Mouse (Mus musculus) testis, postnatal 10 days (tissue): Measurements from ENCODE around the gene Plac9a.

Experiments
- DNase-seq: peaks from one replicate; pipeline ENCODE4 v3.0.0; 2021; ENCODE audit warnings: low spot score

The Plac9a gene

GRCm38 (mm10) chr14:25838411-25838810 lies 64.5 kb downstream of the Plac9a start:
- DNase-seq = no peak
